Mouse (Mus musculus) hindbrain, embryonic 15.5 days (tissue): Measurements from ENCODE around the gene Elf4. TPM values are rescaled to one million over a fixed set of nuclear protein-coding genes. Genes with fewer than 3 reads are reported as not detected.
"Not testable (repeated sequence)": the region's sequence is repeated elsewhere in the genome, so short reads cannot be mapped to it uniquely, and the experiment has no call there.

ENCODE experiments used
- ATAC-seq: fragments of 200-750 bp; cut with Nextera tagmentation; 2 replicates; pipeline ENCODE4 v1.8.0; 2017; ENCODE audit warnings: low read depth, moderate number of reproducible peaks, moderate TSS enrichment; ENCODE audit not compliant: low FRiP score
- H3K27ac ChIP-seq: fragments of 300-500 bp; sonication (generic); replicated peaks from 2 replicates; pipeline ENCODE4 v1.5.1; 2015; ENCODE audit warnings: mild to moderate bottlenecking, inconsistent platforms
- H3K27me3 ChIP-seq: fragments of 300-500 bp; sonication (generic); 2 replicates; pipeline ENCODE4 v1.6.1; 2015; ENCODE audit warnings: control low read depth, inconsistent platforms
- H3K36me3 ChIP-seq: fragments of 300-500 bp; sonication (generic); 2 replicates; pipeline ENCODE4 v1.6.1; 2015; ENCODE audit warnings: control low read depth, inconsistent platforms
- H3K4me1 ChIP-seq: fragments of 300-500 bp; sonication (generic); replicated peaks from 2 replicates; pipeline ENCODE4 v1.6.1; 2015; ENCODE audit warnings: control low read depth, inconsistent platforms
- H3K4me2 ChIP-seq: fragments of 300-500 bp; sonication (generic); 2 replicates; pipeline ENCODE4 v1.6.1; 2015; ENCODE audit warnings: moderate library complexity, mild to moderate bottlenecking, inconsistent platforms
- H3K4me3 ChIP-seq: fragments of 300-500 bp; sonication (generic); 2 replicates; pipeline ENCODE4 v1.5.1; 2015; ENCODE audit warnings: mild to moderate bottlenecking, inconsistent platforms
- H3K9ac ChIP-seq: fragments of 300-500 bp; sonication (generic); 2 replicates; pipeline ENCODE4 v1.6.1; 2015; ENCODE audit warnings: inconsistent platforms
- H3K9me3 ChIP-seq: fragments of 300-500 bp; sonication (generic); 2 replicates; pipeline ENCODE4 v1.6.1; 2016; ENCODE audit warnings: control low read depth, inconsistent platforms
- WGBS: fragments of 180-500 bp; shearing (Covaris S2); methylation state at CpG from one replicate; pipeline ENCODE4 v1.1.7; 2015; 5-methylcytosine and 5-hydroxymethylcytosine counted together
- polyA plus RNA-seq: library from polyadenylated mRNA; unstranded; fragments of >200 nt; fragmentation: Nextera tagmentation; extraction: Ambion mirVana; gene quantifications from 2 replicates; pipeline ENCODE4 v1.2.1, GENCODE M21; 2015

Gene Elf4
- polyA plus RNA-seq, 1 experiment from 2014 or later: 0.80 TPM

DNA sequence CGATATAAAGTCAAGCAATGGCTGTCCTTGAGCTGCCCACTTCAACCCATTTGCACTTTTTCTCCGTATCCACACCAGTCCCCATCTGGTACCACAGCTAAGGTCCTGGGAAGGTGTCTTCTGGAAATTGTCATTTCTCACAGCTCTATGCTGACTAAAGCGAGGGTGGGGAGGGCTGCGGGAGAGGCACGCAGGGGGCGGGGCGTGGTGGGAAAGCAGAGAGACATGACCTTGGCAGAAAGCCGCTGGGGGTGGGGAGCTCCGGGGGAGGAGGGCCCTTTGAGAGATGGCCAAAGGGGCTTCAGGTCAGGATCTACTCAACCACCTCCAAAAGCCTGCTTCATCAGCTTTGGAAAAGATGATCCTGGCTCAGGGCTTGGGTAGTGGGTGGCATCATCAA is 7.9 kb downstream of the Elf4 start:
- 37% methylated on average over 9 of the region's 9 CpGs for WGBS
- no peaks in the 10 kb centered on the region for H3K9me3 ChIP-seq
- no peaks in the 10 kb centered on the region for H3K36me3 ChIP-seq
- H3K4me2 ChIP-seq: no peak overlapping the region
- H3K27ac ChIP-seq: no peak overlapping the region
- H3K4me3 ChIP-seq: no peak overlapping the region
- ATAC-seq: no peak
- no peak overlapping the region for H3K9ac ChIP-seq
- H3K27me3 ChIP-seq: 0 out of 2 replicates have a peak, but pooled peaks cover 13% of the 10 kb centered on the region
- H3K4me1 ChIP-seq: no peaks in the 10 kb centered on the region; the same call in 1 of the 2 replicates

DNA sequence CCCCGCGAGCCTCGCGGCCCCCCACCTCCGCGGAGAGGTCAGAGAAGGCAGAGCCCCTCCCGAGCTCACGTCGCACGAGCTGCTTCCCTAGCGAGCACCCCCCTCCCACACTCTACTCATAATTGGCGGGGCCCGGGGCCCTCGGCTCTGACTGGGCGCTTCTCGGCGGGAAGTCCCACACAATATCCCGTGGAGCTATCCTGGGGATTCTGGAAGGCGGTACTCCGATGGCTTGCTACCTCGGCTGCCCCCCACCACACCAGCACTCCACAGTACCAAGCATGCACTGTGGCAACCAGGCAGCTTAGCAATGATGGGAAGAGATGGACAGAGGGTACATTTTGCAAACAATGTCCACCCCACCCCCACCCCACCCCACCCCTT is 8.4 kb downstream of the Elf4 start:
- 28% methylated on average over 17 of the region's 21 CpGs for WGBS

DNA sequence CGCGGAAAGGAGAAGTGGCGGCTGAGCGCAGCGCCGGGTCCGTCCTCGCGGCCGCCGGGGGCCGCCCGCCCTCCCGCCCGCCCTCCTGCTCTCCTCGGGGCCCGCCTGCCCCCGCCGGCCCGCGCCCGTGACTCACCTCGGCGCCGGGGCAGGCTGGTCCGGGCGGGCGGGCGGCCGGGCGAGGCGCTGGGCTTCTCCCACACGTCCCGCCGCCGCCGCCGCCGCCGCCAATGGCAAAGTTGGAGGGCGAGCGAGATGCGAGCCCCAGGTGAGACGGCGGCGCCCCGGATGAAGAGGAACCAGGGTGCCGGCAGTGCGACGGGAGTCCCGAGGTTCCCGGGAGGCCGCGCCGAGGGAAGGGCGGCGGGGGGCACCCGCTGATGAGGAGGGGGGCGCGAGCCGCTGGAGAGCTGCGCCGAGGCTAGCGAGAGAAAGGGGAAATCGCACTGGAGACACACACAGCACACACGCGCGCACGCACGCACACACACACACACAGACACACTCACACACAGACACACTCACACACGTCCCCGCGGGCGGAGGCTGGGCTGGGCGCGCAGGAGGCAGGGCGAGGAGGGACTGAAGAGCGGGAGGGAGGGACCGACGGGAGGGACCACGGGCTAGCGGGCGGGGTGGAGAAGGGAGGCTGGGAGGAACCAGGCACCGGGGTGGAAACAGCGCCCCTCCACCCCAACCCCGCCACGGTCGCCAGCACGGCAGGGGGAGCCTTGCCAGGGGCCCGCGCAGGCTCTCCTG is 9.0 kb downstream of the Elf4 start:
- no peak overlapping the region for H3K9ac ChIP-seq
- WGBS: 15% methylated on average over 24 of the region's 91 CpGs
- H3K27me3 ChIP-seq: 0 out of 2 replicates have a peak, but pooled peaks cover 13% of the 10 kb centered on the region
- no peaks in the 10 kb centered on the region; the same call in 1 of the 2 replicates for H3K4me1 ChIP-seq
- no peaks in the 10 kb centered on the region for H3K9me3 ChIP-seq
- no peak overlapping the region for H3K27ac ChIP-seq
- H3K36me3 ChIP-seq: no peaks in the 10 kb centered on the region
- peak overlapping the region; percentile 35 for H3K4me3 ChIP-seq
- peak; percentile 65; the same call in 1 of the 2 replicates for ATAC-seq
- peak overlapping the region; percentile 52 for H3K4me2 ChIP-seq

More for the DNA sequence above, 8.4 kb downstream of the Elf4 start:
- H3K4me3 ChIP-seq: peak overlapping the region; percentile 35
- no peaks in the 10 kb centered on the region for H3K9me3 ChIP-seq
- no peak overlapping the region for H3K27ac ChIP-seq
- H3K27me3 ChIP-seq: 0 out of 2 replicates have a peak, but pooled peaks cover 13% of the 10 kb centered on the region
- peak overlapping the region; percentile 52 for H3K4me2 ChIP-seq
- peak; percentile 49; the same call in 1 of the 2 replicates for ATAC-seq
- H3K4me1 ChIP-seq: no peaks in the 10 kb centered on the region; the same call in 1 of the 2 replicates
- H3K36me3 ChIP-seq: no peaks in the 10 kb centered on the region
- no peak overlapping the region for H3K9ac ChIP-seq

DNA sequence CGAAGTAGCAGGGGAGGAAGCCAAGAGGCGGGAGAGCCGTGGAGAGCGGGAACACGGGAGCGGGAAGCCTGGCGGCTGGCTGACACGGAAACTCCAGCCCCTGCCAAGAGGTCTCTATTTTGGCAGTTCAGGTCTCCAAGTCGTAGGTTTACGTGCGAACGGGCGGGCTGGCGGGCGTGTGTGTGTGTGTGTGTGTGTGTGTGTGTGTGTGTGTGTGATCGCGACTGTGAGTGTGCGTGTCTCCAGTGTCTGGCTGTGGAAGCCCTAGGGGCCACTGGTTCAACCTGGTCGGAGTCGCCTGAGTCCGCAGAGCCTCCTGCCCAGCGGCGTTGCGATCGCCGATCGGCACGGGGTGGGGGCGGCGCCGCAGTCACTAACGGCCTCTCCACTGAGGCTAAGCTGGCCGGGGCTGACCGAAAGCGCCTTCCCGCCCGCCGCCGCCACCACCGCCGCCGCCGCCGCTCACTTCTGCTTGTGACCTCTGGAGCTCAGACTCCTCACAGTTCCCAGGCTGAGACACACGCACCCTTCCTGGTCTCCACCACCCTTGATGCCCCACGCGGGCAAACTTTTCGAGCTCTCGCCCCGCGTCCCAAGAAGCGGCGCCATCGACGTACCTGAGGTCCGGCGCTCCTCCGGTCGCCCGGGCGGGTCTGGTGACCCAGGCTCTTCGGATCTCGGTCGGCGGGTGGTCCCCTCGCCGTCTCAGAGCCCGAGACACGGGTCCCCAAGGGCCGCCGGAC is 9.8 kb downstream of the Elf4 start:
- Histone ChIP-seq H3K9ac (no peak overlapping the region), H3K4me1 (no peaks in the 10 kb centered on the region; the same call in 1 of the 2 replicates), H3K9me3 (no peaks in the 10 kb centered on the region), H3K27ac (no peak overlapping the region), H3K27me3 (0 out of 2 replicates have a peak, but pooled peaks cover 13% of the 10 kb centered on the region), H3K4me3 (peak overlapping the region; percentile 35), H3K4me2 (peak overlapping the region; percentile 52), H3K36me3 (no peaks in the 10 kb centered on the region)
- 15% methylated on average over 47 of the region's 71 CpGs for WGBS
- ATAC-seq: no peak

DNA sequence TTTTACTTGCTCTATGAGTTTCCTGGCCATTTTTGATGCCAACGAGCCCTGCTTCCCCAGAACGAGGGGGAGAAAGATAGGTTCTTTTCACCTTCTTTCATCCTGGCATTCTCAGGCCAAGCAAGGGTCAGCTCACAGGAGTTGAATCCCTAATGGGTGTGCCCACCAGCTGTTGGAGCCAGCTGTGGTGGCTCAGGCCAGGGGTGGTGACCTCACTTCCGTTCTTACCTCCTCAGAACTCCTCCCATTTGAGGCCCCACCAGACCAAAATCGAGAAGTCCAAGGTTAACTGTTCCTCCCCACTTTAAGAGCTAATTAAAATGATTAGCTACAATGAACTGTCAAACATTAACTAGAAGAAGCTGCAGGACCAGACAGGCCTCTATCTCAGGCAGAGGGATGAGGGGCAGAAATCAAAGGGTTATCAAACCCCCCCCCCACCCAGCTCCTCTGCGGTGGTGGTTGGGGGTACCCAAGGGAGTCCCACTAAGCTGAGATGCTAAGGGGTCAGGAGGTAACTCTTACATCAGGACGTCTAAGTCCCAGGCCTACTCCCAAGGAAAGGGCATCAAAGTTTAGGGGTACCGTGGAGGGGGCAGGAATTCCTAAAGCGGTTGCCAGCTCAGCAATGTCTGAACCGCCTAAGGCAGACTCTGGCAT is 10.6 kb downstream of the Elf4 start:
- H3K27me3 ChIP-seq: 0 out of 2 replicates have a peak, but pooled peaks cover 13% of the 10 kb centered on the region
- H3K27ac ChIP-seq: no peak overlapping the region
- H3K9ac ChIP-seq: no peak overlapping the region
- peak overlapping the region; percentile 52 for H3K4me2 ChIP-seq
- no peaks in the 10 kb centered on the region for H3K36me3 ChIP-seq
- no peaks in the 10 kb centered on the region for H3K9me3 ChIP-seq
- H3K4me3 ChIP-seq: peak overlapping the region; percentile 35
- 32% methylated on average over 9 of the region's 9 CpGs for WGBS
- no peak for ATAC-seq
- no peaks in the 10 kb centered on the region; the same call in 1 of the 2 replicates for H3K4me1 ChIP-seq

DNA sequence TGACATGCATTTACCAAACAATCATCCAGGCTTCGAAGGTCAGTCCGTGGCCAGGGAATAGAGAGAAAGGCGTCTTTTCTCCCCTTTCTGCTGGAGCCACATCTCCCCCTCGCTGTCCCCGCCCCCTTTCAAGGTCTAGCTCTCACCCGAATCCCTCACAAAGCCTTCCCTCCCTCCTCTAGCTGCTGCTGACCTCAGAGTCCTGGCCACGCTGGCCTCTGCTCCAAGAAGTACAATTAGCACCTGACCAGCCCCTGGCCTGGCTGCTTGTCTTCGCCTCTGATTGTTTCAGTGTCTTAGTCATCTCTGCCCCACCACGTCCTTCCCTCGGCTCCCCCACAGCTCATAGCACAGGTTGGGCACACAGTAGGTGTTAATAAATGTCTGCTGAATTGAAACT is 13.3 kb downstream of the Elf4 start:
- Histone ChIP-seq H3K9ac (no peak overlapping the region), H3K36me3 (no peaks in the 10 kb centered on the region), H3K9me3 (no peaks in the 10 kb centered on the region), H3K4me1 (no peaks in the 10 kb centered on the region; the same call in 1 of the 2 replicates), H3K4me3 (no peak overlapping the region), H3K4me2 (no peak overlapping the region), H3K27me3 (0 out of 2 replicates have a peak, but pooled peaks cover 10% of the 10 kb centered on the region), H3K27ac (no peak overlapping the region)
- 22% methylated on average over 10 of the region's 10 CpGs for WGBS
- no peak for ATAC-seq

DNA sequence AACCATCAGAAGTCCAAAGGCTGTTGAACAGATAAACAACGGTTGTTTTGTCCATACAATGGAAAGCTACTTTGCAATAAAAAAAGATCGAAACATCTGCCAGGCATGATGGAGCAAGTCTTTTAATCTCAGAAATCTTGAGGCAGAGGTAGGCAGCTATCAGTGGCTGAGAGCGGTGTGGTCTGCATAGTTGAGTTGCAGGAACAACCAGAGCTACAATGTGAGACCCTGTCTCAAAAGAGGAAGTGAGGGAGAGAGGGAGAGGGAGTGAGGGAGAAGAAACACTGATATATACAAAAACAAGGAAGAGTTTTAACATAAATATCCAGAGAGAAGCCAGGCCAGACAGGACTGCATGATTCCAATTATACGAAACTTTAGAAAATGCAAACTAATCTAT is 18.3 kb downstream of the Elf4 start:
- no peak for ATAC-seq
- no peaks in the 10 kb centered on the region for H3K36me3 ChIP-seq
- H3K4me2 ChIP-seq: no peak overlapping the region
- H3K27me3 ChIP-seq: no peaks in the 10 kb centered on the region
- H3K4me1 ChIP-seq: no peaks in the 10 kb centered on the region
- H3K9ac ChIP-seq: no peak overlapping the region
- H3K27ac ChIP-seq: no peak overlapping the region
- no peaks in the 10 kb centered on the region for H3K9me3 ChIP-seq
- 86% methylated on average over 4 of the region's 4 CpGs for WGBS
- no peak overlapping the region for H3K4me3 ChIP-seq

DNA sequence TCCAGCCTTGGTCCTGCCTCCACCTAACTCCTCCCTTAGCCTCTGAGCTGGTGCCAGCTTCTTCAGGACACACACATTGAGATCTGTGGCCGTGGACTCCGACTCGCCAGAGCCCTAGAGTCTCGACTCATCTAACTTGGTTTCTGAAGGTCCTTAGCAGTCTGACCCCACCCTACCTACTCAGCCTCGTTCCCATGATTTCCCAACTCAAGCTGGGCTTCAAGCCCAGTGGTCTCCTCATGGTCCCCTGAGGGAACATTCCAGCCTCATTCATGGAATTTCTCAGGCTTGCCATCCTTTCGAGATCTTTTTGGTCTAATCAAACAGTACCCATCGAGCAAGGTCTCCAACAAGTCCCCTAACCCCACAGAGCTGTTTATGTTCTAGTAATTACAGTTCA is 21.0 kb downstream of the Elf4 start:
- no peak overlapping the region for H3K9ac ChIP-seq
- 86% methylated on average over 7 of the region's 7 CpGs for WGBS
- no peak overlapping the region for H3K4me2 ChIP-seq
- H3K9me3 ChIP-seq: no peaks in the 10 kb centered on the region
- H3K36me3 ChIP-seq: no peaks in the 10 kb centered on the region
- H3K27ac ChIP-seq: no peak overlapping the region
- ATAC-seq: no peak
- H3K27me3 ChIP-seq: no peaks in the 10 kb centered on the region
- no peaks in the 10 kb centered on the region for H3K4me1 ChIP-seq
- H3K4me3 ChIP-seq: no peak overlapping the region

DNA sequence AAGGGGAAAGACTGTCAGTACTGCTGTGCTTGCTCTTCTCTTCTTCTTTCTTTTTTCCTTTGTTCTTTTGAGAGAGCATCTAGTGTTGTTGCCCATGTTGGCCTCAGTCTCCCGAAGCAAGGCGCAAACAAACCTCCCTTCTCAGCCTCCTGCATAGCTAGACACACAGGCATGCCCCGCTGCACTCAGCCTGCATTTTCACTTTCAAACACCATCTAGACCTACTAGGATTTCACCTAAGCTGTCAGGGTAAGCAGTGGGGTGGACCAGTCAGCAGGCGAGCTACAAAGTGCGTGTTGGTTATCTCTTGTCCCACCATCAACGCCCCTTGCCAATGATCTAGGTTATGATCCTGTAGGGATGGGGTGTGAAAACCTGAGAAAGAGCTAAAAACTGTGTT is 21.4 kb downstream of the Elf4 start:
- Histone ChIP-seq H3K4me2 (no peak overlapping the region), H3K9me3 (no peaks in the 10 kb centered on the region), H3K4me3 (no peak overlapping the region), H3K27me3 (no peaks in the 10 kb centered on the region), H3K27ac (no peak overlapping the region), H3K4me1 (no peaks in the 10 kb centered on the region), H3K36me3 (no peaks in the 10 kb centered on the region), H3K9ac (no peak overlapping the region)
- ATAC-seq: no peak
- 94% methylated on average over 6 of the region's 6 CpGs for WGBS

DNA sequence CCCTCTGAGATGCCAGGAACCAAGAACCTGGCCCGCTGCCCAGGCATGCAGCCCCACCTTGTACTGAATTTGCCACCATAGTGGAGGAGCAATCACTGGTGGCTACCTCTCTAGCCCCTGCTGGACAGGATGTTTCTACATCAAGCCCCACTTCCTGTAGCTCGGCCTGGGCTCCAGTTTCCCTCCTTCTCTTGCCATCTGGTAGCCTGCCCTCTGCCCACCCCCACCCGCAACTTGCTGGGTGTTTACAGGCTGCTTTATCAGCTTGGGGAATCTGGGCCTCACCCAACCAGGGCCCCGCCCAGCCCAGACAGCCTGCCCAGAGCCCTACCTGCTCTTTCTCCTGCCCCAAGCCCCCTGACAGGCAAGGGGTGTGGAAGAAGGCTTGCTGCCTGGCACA is 23.9 kb downstream of the Elf4 start:
- no peaks in the 10 kb centered on the region for H3K9me3 ChIP-seq
- ATAC-seq: no peak
- H3K27ac ChIP-seq: no peak overlapping the region
- H3K4me1 ChIP-seq: no peaks in the 10 kb centered on the region
- H3K36me3 ChIP-seq: no peaks in the 10 kb centered on the region
- H3K9ac ChIP-seq: no peak overlapping the region
- H3K27me3 ChIP-seq: no peaks in the 10 kb centered on the region
- H3K4me2 ChIP-seq: no peak overlapping the region
- 83% methylated on average over 4 of the region's 4 CpGs for WGBS
- H3K4me3 ChIP-seq: no peak overlapping the region

DNA sequence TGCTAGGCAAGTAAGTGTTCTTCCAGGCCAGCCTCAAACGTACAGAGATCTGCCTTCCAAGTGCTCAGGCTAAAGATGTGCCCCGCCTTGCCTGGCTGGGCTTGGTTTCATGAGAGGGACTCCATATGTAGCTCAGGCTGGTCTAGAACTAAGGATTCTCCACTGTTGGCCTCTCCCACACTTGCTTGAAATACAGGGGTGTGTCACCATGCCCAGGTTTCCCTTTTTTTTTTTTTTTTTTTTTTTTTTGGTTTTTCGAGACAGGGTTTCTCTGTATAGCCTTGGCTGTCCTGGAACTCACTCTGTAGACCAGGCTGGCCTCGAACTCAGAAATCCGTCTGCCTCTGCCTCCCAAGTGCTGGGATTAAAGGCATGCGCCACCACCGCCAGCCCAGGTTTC is 26.9 kb downstream of the Elf4 start:
- H3K4me2 ChIP-seq, H3K4me1 ChIP-seq, H3K36me3 ChIP-seq, ATAC-seq, H3K27me3 ChIP-seq, H3K4me3 ChIP-seq, H3K9ac ChIP-seq, H3K27ac ChIP-seq, H3K9me3 ChIP-seq: not testable (repeated sequence)
- 90% methylated on average over 6 of the region's 7 CpGs for WGBS

DNA sequence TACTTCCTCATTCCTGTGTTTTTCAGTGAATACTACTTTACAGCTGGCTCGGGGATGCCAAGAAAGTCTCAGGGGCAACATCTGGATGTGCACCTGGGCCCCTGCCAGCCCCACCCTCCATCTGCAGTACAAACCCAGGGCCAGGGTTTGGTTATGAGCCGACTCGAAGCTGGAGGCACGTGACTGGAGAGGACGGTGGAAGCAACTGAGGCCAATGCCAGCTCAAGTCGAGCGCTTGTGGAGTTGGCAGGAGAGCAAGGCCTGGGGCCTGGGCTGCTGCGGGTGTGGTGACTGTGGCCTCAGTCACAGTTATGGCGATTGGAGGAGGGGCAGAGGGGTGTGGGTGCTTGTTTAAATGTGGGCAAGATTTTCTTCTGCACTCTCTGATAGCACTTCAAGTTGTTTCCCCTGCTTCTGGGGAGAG is 27.4 kb downstream of the Elf4 start:
- Histone ChIP-seq H3K4me2 (no peak overlapping the region), H3K27ac (no peak overlapping the region), H3K36me3 (no peaks in the 10 kb centered on the region), H3K9ac (no peak overlapping the region), H3K9me3 (no peaks in the 10 kb centered on the region), H3K4me3 (no peak overlapping the region), H3K4me1 (no peaks in the 10 kb centered on the region), H3K27me3 (no peaks in the 10 kb centered on the region)
- 80% methylated on average over 9 of the region's 9 CpGs for WGBS
- ATAC-seq: no peak
